Mouse (Mus musculus) stomach, embryonic 14.5 days (tissue): Measurements from ENCODE around the gene Pth. TPM values are rescaled to one million over a fixed set of nuclear protein-coding genes. Genes with fewer than 3 reads are reported as not detected.

Experiments
- ATAC-seq: fragments of 200-750 bp; cut with Nextera tagmentation; 2 replicates; pipeline ENCODE4 v1.8.0; 2017; ENCODE audit warnings: low read depth, moderate TSS enrichment; ENCODE audit not compliant: insufficient number of reproducible peaks, insufficient read depth, low FRiP score
- H3K27ac ChIP-seq: fragments of 300-500 bp; sonication (generic); 2 replicates; pipeline ENCODE4 v1.5.1; 2014; ENCODE audit warnings: mild to moderate bottlenecking, low read length, moderate library complexity, mixed read lengths
- H3K27me3 ChIP-seq: fragments of 300-500 bp; sonication (generic); 2 replicates; pipeline ENCODE4 v1.6.1; 2014; ENCODE audit warnings: low read length, control low read depth, mixed read lengths; ENCODE audit not compliant: control insufficient read depth, insufficient read depth
- H3K36me3 ChIP-seq: fragments of 300-500 bp; sonication (generic); 2 replicates; pipeline ENCODE4 v1.6.1; 2014; ENCODE audit warnings: mild to moderate bottlenecking, control low read depth, low read length, moderate library complexity, mixed read lengths; ENCODE audit not compliant: control insufficient read depth, insufficient read depth
- H3K4me1 ChIP-seq: fragments of 300-500 bp; sonication (generic); 2 replicates; pipeline ENCODE4 v1.6.1; 2014; ENCODE audit warnings: low read length, control low read depth, mixed read lengths; ENCODE audit not compliant: control insufficient read depth, insufficient read depth
- H3K4me2 ChIP-seq: fragments of 300-500 bp; sonication (generic); replicated peaks from 2 replicates; pipeline ENCODE4 v1.6.1; 2014; ENCODE audit warnings: low read depth, low read length, control low read depth
- H3K4me3 ChIP-seq: fragments of 300-500 bp; sonication (generic); 2 replicates; pipeline ENCODE4 v1.5.1; 2014; ENCODE audit warnings: low read depth, low read length, control low read depth
- H3K9ac ChIP-seq: fragments of 300-500 bp; sonication (generic); replicated peaks from 2 replicates; pipeline ENCODE4 v1.6.1; 2014; ENCODE audit warnings: low read depth, mild to moderate bottlenecking, control low read depth, low read length, moderate library complexity, mixed read lengths
- H3K9me3 ChIP-seq: fragments of 300-500 bp; sonication (generic); 2 replicates; pipeline ENCODE4 v1.6.1; 2016; ENCODE audit warnings: low read depth, low read length, control low read depth; ENCODE audit not compliant: control insufficient read depth
- WGBS: fragments of 180-500 bp; shearing (Covaris S2); extraction: QIAGEN DNeasy Blood & Tissue Kit; methylation state at CpG from one replicate; pipeline ENCODE4 v1.1.7; 2014; 5-methylcytosine and 5-hydroxymethylcytosine counted together
- polyA plus RNA-seq: library from polyadenylated mRNA; unstranded; fragments of >200 nt; fragmentation: Nextera tagmentation; extraction: Ambion mirVana; gene quantifications from 2 replicates; pipeline ENCODE4 v1.2.1, GENCODE M21; 2014

Pth gene
- polyA plus RNA-seq, 1 experiment from 2014 or later = not detected

GRCm38 (mm10) chr7:113367440-113367839, 20.9 kb downstream of the Pth start:
- H3K4me2 ChIP-seq = no peak overlapping the region
- no peak for ATAC-seq
- no peaks in the 10 kb centered on the region for H3K27me3 ChIP-seq
- no peak overlapping the region for H3K4me3 ChIP-seq
- no peaks in the 10 kb centered on the region for H3K9me3 ChIP-seq
- no peaks in the 10 kb centered on the region for H3K36me3 ChIP-seq
- H3K9ac ChIP-seq = no peak overlapping the region
- H3K27ac ChIP-seq = no peak overlapping the region
- WGBS = 76% methylated on average over 4 of the region's 4 CpGs
- H3K4me1 ChIP-seq = peaks cover 6% of the 10 kb centered on the region; the same call in 1 of the 2 replicates

GRCm38 (mm10) chr7:113349089-113349488, 39.3 kb downstream of the Pth start:
- ATAC-seq = no peak
- Histone ChIP-seq H3K4me1 (no peaks in the 10 kb centered on the region), H3K27me3 (no peaks in the 10 kb centered on the region), H3K9me3 (no peaks in the 10 kb centered on the region), H3K36me3 (no peaks in the 10 kb centered on the region), H3K9ac (no peak overlapping the region), H3K4me2 (no peak overlapping the region), H3K27ac (no peak overlapping the region), H3K4me3 (no peak overlapping the region)
- WGBS = 69% methylated on average over 1 of the region's 1 CpGs

- no peak for ATAC-seq
- Histone ChIP-seq H3K4me3 (no peak overlapping the region), H3K4me2 (no peak overlapping the region), H3K9me3 (no peaks in the 10 kb centered on the region), H3K4me1 (no peaks in the 10 kb centered on the region), H3K36me3 (no peaks in the 10 kb centered on the region), H3K27me3 (no peaks in the 10 kb centered on the region), H3K27ac (no peak overlapping the region), H3K9ac (no peak overlapping the region)
- 89% methylated on average over 2 of the region's 2 CpGs for WGBS
Measured at GRCm38 (mm10) chr7:113347694-113348093, 40.7 kb downstream of the Pth start.

- Histone ChIP-seq H3K27me3 (no peaks in the 10 kb centered on the region), H3K9me3 (no peaks in the 10 kb centered on the region), H3K4me3 (no peak overlapping the region), H3K4me2 (no peak overlapping the region), H3K36me3 (no peaks in the 10 kb centered on the region), H3K4me1 (no peaks in the 10 kb centered on the region), H3K27ac (no peak overlapping the region), H3K9ac (no peak overlapping the region)
- no peak for ATAC-seq
- 29% methylated on average over 4 of the region's 4 CpGs for WGBS
Measured at GRCm38 (mm10) chr7:113347271-113347670, 41.1 kb downstream of the Pth start.

Other genes starting within 250 kb of the Pth start
- gene Arntl, start 181.1 kb downstream of the Pth start, polyA plus RNA-seq = 14.0 and 14.6 TPM in 2 replicates
- 24.5 and 30.9 TPM in 2 replicates for gene Btbd10, start 19.2 kb downstream of the Pth start, polyA plus RNA-seq
- gene Far1, start 125.3 kb upstream of the Pth start, polyA plus RNA-seq = 127 and 130 TPM in 2 replicates